Mouse (Mus musculus) liver, embryonic 16.5 days (tissue): ENCODE measurements around the gene Thbs4. TPM values are rescaled to one million over a fixed set of nuclear protein-coding genes. Genes with fewer than 3 reads are reported as not detected.

ENCODE experiments used
- ATAC-seq: fragments of 200-750 bp; cut with Nextera tagmentation; 2 replicates; pipeline ENCODE4 v1.8.0; 2017; ENCODE audit warnings: low read depth, mild to moderate bottlenecking, moderate number of reproducible peaks, moderate library complexity
- H3K27ac ChIP-seq: fragments of 300-500 bp; sonication (generic); 2 replicates; pipeline ENCODE4 v1.5.1; 2014; ENCODE audit warnings: mild to moderate bottlenecking, low read length
- H3K27me3 ChIP-seq: fragments of 300-500 bp; sonication (generic); 2 replicates; pipeline ENCODE4 v1.6.1; 2014; ENCODE audit warnings: low read depth, low read length, mixed read lengths; ENCODE audit not compliant: control insufficient read depth, insufficient read depth
- H3K36me3 ChIP-seq: fragments of 300-500 bp; sonication (generic); 2 replicates; pipeline ENCODE4 v1.6.1; 2014; ENCODE audit warnings: mild to moderate bottlenecking; ENCODE audit not compliant: control insufficient read depth, insufficient read depth
- H3K4me1 ChIP-seq: fragments of 300-500 bp; sonication (generic); 2 replicates; pipeline ENCODE4 v1.6.1; 2014; ENCODE audit warnings: low read depth, low read length, mixed read lengths; ENCODE audit not compliant: control insufficient read depth
- H3K4me2 ChIP-seq: fragments of 300-500 bp; sonication (generic); 2 replicates; pipeline ENCODE4 v1.6.1; 2014; ENCODE audit warnings: low read depth, low read length, mixed read lengths
- H3K4me3 ChIP-seq: fragments of 300-500 bp; sonication (generic); 2 replicates; pipeline ENCODE4 v1.5.1; 2014; ENCODE audit warnings: low read depth, mild to moderate bottlenecking, low read length
- H3K9ac ChIP-seq: fragments of 300-500 bp; sonication (generic); 2 replicates; pipeline ENCODE4 v1.6.1; 2014; ENCODE audit warnings: low read depth, low read length
- H3K9me3 ChIP-seq: fragments of 300-500 bp; sonication (generic); replicated peaks from 2 replicates; pipeline ENCODE4 v1.6.1; 2016; ENCODE audit warnings: low read length; ENCODE audit not compliant: control insufficient read depth
- WGBS: fragments of 180-500 bp; shearing (Covaris S2); extraction: QIAGEN DNeasy Blood & Tissue Kit; methylation state at CpG from one replicate; pipeline ENCODE4 v1.1.7; 2014; ENCODE audit not compliant: insufficient replicate concordance; 5-methylcytosine and 5-hydroxymethylcytosine counted together
- polyA plus RNA-seq: library from polyadenylated mRNA; unstranded; fragments of >200 nt; fragmentation: Nextera tagmentation; extraction: Ambion mirVana; gene quantifications from 2 replicates; pipeline ENCODE4 v1.2.1, GENCODE M21; 2015

Gene Thbs4
- polyA plus RNA-seq, 1 experiment from 2014 or later: 0.20 TPM

DNA sequence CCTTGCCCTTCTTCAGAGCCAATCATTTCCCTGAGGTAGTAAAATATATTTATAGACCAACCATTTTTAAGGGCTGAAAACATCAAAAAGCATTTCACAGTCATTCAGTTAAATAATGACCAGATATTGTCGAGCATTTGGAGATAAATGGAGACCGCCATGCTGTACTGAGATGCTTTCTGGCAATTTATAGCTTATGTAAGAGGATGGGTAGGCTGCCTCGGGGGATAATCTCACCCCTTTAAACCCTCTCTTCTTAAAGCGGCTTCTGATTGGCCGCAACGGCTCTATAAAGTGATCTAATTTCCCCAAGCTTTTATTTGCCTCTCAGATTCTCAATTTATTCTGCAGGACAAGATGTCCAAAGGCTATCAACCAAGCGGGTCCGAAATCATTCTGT, 22.1 kb downstream of the Thbs4 start:
- no peak overlapping the region for H3K4me3 ChIP-seq
- H3K4me2 ChIP-seq: no peak overlapping the region
- H3K36me3 ChIP-seq: no peaks in the 10 kb centered on the region
- H3K27ac ChIP-seq: no peak overlapping the region
- 69% methylated on average over 8 of the region's 8 CpGs for WGBS
- H3K27me3 ChIP-seq: no peaks in the 10 kb centered on the region
- no peaks in the 10 kb centered on the region for H3K4me1 ChIP-seq
- H3K9me3 ChIP-seq: no peaks in the 10 kb centered on the region
- ATAC-seq: no peak
- no peak overlapping the region for H3K9ac ChIP-seq

DNA sequence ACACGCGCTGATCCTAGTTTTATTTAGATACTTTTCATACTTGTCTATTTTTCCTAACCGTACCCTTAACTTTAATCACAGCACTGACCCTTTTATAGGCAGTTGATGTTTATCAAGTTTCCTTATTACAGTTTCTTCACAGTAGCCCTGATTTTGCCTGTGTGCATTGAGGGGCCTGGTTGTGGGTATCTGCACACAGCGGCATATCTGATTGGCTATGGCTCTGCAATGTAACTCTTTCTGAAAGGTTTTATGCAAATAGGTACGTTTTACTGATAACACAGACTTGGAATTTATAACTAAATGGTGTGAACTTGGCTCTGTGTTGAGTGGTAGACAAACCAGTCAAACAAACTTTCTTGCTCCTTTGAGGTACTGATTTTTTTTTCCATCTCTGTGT, 23.1 kb downstream of the Thbs4 start:
- WGBS: 67% methylated on average over 5 of the region's 5 CpGs
- no peak overlapping the region for H3K27ac ChIP-seq
- no peak overlapping the region for H3K4me3 ChIP-seq
- H3K36me3 ChIP-seq: no peaks in the 10 kb centered on the region
- no peaks in the 10 kb centered on the region for H3K27me3 ChIP-seq
- H3K4me2 ChIP-seq: no peak overlapping the region
- no peak overlapping the region for H3K9ac ChIP-seq
- H3K9me3 ChIP-seq: no peaks in the 10 kb centered on the region
- no peaks in the 10 kb centered on the region for H3K4me1 ChIP-seq
- ATAC-seq: no peak

DNA sequence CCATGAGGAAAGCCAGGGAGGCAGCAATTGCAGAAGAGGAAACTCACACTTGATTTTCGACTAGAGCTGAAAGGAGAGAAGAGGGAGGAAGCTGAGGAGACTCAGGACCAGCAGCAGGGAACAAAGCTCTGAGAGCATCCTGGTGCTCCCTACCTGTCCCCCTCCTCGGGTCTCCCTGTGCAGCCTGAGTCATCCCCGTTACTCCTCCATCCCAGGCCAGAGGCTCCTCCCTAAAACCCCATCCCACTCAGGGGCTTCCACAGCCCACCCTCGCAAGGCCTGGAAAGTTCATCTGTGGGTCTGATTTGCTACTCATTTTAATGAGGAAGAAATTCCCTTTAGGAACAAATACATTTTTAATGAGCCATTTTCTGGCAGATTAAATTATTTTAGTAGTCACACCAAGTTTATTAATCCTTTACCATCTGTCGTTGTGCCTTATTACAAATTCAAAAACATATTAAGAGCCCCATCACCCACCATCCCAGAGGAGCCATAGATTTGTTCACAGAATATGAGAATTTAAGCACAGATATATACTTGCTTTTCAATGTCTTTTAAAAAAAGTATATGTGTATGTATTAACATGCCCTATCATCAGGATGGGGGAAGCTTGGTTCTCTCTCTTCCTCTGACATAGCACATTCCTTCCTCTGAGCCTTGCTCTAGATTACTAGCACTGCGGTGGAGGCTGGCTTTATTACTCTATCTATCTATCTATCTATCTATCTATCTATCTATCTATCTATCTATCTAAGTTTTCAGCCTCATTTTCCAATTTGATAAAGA, 29.0 kb downstream of the Thbs4 start:
- WGBS: 48% methylated on average over 6 of the region's 6 CpGs
- ATAC-seq: no peak

GRCm38 (mm10) chr13:92762322-92762721, 32.3 kb downstream of the Thbs4 start:
- no peak overlapping the region for H3K4me2 ChIP-seq
- no peaks in the 10 kb centered on the region for H3K27me3 ChIP-seq
- H3K4me1 ChIP-seq: no peaks in the 10 kb centered on the region
- no peak overlapping the region for H3K9ac ChIP-seq
- H3K36me3 ChIP-seq: no peaks in the 10 kb centered on the region
- no peak overlapping the region for H3K27ac ChIP-seq
- no peak for ATAC-seq
- WGBS: 67% methylated on average over 1 of the region's 1 CpGs
- H3K9me3 ChIP-seq: no peaks in the 10 kb centered on the region
- H3K4me3 ChIP-seq: no peak overlapping the region

More for the DNA sequence above, 29.0 kb downstream of the Thbs4 start:
- no peaks in the 10 kb centered on the region for H3K27me3 ChIP-seq
- no peak overlapping the region for H3K4me2 ChIP-seq
- H3K36me3 ChIP-seq: no peaks in the 10 kb centered on the region
- no peak overlapping the region for H3K4me3 ChIP-seq
- no peaks in the 10 kb centered on the region for H3K4me1 ChIP-seq
- H3K9me3 ChIP-seq: no peaks in the 10 kb centered on the region
- H3K9ac ChIP-seq: no peak overlapping the region
- no peak overlapping the region for H3K27ac ChIP-seq

DNA sequence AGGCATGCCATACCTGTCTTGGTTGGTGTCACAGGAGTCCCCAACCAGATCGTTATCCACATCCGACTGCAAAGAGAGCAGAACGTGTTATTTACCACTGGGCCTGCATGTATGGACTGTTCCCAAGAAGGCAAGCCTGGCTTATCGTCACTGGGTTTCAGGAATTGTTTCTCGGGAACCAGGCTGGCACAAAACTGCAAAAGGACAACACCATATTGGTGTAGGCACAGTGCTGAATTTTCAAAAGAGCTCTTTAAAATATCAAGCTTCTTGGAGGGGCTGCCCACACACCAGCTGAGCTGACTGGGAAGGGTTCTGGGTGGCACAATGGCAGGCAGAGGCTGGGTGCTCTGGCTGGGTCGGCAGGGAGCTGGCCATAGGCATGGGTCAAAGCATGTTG, 34.1 kb downstream of the Thbs4 start:
- H3K27ac ChIP-seq: no peak overlapping the region
- H3K9ac ChIP-seq: no peak overlapping the region
- ATAC-seq: no peak
- no peaks in the 10 kb centered on the region for H3K4me1 ChIP-seq
- 65% methylated on average over 6 of the region's 6 CpGs for WGBS
- H3K4me2 ChIP-seq: no peak overlapping the region
- no peaks in the 10 kb centered on the region for H3K36me3 ChIP-seq
- no peaks in the 10 kb centered on the region for H3K9me3 ChIP-seq
- H3K27me3 ChIP-seq: no peaks in the 10 kb centered on the region
- H3K4me3 ChIP-seq: no peak overlapping the region

- no peaks in the 10 kb centered on the region for H3K36me3 ChIP-seq
- no peak for ATAC-seq
- H3K4me1 ChIP-seq: no peaks in the 10 kb centered on the region
- no peak overlapping the region for H3K9ac ChIP-seq
- WGBS: 64% methylated on average over 4 of the region's 4 CpGs
- H3K4me3 ChIP-seq: no peak overlapping the region
- H3K27me3 ChIP-seq: no peaks in the 10 kb centered on the region
- no peak overlapping the region for H3K27ac ChIP-seq
- no peak overlapping the region for H3K4me2 ChIP-seq
- no peaks in the 10 kb centered on the region for H3K9me3 ChIP-seq
Measured at GRCm38 (mm10) chr13:92759096-92759495, 35.5 kb downstream of the Thbs4 start.

DNA sequence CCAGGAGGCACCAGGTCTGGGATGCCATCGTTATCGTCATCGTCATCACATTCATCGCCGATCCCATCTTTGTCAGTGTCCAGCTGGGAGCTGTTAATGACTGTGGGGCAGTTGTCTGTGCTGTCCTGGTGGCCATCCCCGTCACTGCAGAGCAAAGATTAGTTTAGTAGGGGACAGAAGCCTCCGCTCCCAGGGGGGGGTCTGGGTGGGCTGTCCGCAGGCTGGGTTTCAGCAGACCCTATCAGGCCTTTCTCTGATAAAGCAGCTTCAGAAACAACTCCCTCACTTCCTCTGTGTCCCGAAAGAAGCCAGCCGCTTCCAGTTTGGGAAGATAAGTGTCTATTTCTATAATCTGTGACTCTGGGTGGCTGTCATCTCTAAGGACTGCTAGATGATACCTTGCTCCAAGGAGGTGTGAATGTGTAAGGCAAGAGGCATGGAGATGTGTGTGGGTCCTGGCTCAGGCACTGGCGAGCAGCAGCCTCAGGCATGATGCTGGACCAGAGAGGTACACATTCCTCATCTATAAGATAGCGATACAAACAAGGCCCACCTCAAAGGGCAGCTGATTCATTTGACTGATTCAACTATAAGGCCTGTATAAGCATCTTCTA, 36.5 kb downstream of the Thbs4 start:
- H3K4me2 ChIP-seq: no peak overlapping the region
- no peaks in the 10 kb centered on the region for H3K27me3 ChIP-seq
- ATAC-seq: no peak
- no peaks in the 10 kb centered on the region for H3K9me3 ChIP-seq
- H3K9ac ChIP-seq: no peak overlapping the region
- no peak overlapping the region for H3K4me3 ChIP-seq
- no peaks in the 10 kb centered on the region for H3K36me3 ChIP-seq
- H3K4me1 ChIP-seq: no peaks in the 10 kb centered on the region
- WGBS: 64% methylated on average over 12 of the region's 12 CpGs
- no peak overlapping the region for H3K27ac ChIP-seq

DNA sequence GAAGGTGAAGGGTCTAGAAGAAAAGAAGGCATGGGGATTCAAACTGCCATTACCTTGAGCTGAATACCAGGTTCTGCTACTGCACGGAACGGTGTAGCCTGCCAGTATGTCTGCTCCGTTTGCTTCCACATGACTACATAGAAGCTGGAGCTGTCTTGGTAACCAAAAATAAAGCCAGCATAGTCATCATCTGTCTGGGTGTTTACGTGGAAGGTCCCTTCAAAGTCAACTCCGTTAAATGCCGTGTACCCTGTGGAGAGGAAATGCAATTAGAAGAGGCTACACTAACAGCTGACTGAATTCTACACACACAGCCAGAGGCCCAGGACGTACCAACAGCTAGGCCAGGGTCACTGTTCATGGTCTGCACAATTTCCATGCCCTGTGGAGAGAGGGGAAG, 39.6 kb downstream of the Thbs4 start:
- no peaks in the 10 kb centered on the region for H3K36me3 ChIP-seq
- WGBS: 64% methylated on average over 7 of the region's 7 CpGs
- no peak for ATAC-seq

DNA sequence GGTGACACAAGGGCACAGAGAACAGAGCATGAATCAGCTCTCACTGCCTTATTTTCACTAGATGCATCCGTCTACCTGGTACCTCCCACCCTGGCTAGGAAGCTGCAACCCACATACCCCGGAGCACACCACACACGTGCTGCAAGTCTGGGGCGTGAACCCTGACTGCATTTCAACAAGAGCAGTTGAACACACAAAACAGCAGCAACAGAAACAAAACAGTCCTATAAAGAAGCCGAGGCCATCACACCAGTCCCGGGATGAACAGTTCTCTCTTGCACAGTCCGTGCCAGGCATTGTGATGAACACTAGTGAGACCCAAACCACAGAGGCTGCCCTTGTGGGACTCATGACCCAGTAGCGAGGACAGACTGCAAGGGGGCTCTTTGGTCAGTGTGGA, 40.9 kb downstream of the Thbs4 start:
- no peak overlapping the region for H3K4me2 ChIP-seq
- H3K27ac ChIP-seq: no peak overlapping the region
- H3K4me1 ChIP-seq: no peaks in the 10 kb centered on the region; the same call in 1 of the 2 replicates
- H3K9me3 ChIP-seq: no peaks in the 10 kb centered on the region
- no peaks in the 10 kb centered on the region for H3K36me3 ChIP-seq
- no peak for ATAC-seq
- H3K9ac ChIP-seq: no peak overlapping the region
- WGBS: 70% methylated on average over 8 of the region's 8 CpGs
- no peaks in the 10 kb centered on the region for H3K27me3 ChIP-seq
- no peak overlapping the region for H3K4me3 ChIP-seq

More for the DNA sequence above, 39.6 kb downstream of the Thbs4 start:
- no peak overlapping the region for H3K4me3 ChIP-seq
- H3K27me3 ChIP-seq: no peaks in the 10 kb centered on the region
- H3K27ac ChIP-seq: no peak overlapping the region
- H3K9me3 ChIP-seq: no peaks in the 10 kb centered on the region
- H3K4me1 ChIP-seq: no peaks in the 10 kb centered on the region; the same call in 1 of the 2 replicates
- H3K9ac ChIP-seq: no peak overlapping the region
- H3K4me2 ChIP-seq: no peak overlapping the region
